Mouse (Mus musculus) neural tube, embryonic 12.5 days (tissue): ENCODE results near the gene Itga5. TPM values are rescaled to one million over a fixed set of nuclear protein-coding genes. Genes with fewer than 3 reads are reported as not detected.
A peak's percentile ranks its signal among the peaks of the same experiment; 100 is the strongest.

Experiments used
- ATAC-seq: fragments of 200-750 bp; cut with Nextera tagmentation; 2 replicates; pipeline ENCODE4 v1.8.0; 2017; ENCODE audit warnings: low read depth, mild to moderate bottlenecking, moderate TSS enrichment, moderate library complexity; ENCODE audit not compliant: low FRiP score
- H3K27ac ChIP-seq: fragments of 300-500 bp; sonication (generic); 2 replicates; pipeline ENCODE4 v1.5.1; 2016
- H3K27me3 ChIP-seq: fragments of 300-500 bp; sonication (generic); replicated peaks from 2 replicates; pipeline ENCODE4 v1.6.1; 2016; ENCODE audit warnings: mild to moderate bottlenecking
- H3K36me3 ChIP-seq: fragments of 300-500 bp; sonication (generic); 2 replicates; pipeline ENCODE4 v1.6.1; 2016; ENCODE audit warnings: mild to moderate bottlenecking
- H3K4me1 ChIP-seq: fragments of 300-500 bp; sonication (generic); 2 replicates; pipeline ENCODE4 v1.6.1; 2016
- H3K4me2 ChIP-seq: fragments of 300-500 bp; sonication (generic); replicated peaks from 2 replicates; pipeline ENCODE4 v1.6.1; 2016; ENCODE audit warnings: mild to moderate bottlenecking
- H3K4me3 ChIP-seq: fragments of 300-500 bp; sonication (generic); 2 replicates; pipeline ENCODE4 v1.5.1; 2016
- H3K9ac ChIP-seq: fragments of 300-500 bp; sonication (generic); 2 replicates; pipeline ENCODE4 v1.6.1; 2016; ENCODE audit warnings: mild to moderate bottlenecking
- H3K9me3 ChIP-seq: fragments of 300-500 bp; sonication (generic); 2 replicates; pipeline ENCODE4 v1.6.1; 2016; ENCODE audit warnings: mild to moderate bottlenecking
- WGBS: fragments of 180-500 bp; shearing (Covaris S2); methylation state at CpG from one replicate; pipeline ENCODE4 v1.1.7; 2016; 5-methylcytosine and 5-hydroxymethylcytosine counted together
- polyA plus RNA-seq: library from polyadenylated mRNA; unstranded; fragments of >200 nt; fragmentation: Nextera tagmentation; extraction: Ambion mirVana; gene quantifications from 2 replicates; pipeline ENCODE4 v1.2.1, GENCODE M21; 2016

Gene Itga5
- polyA plus RNA-seq, 1 experiment from 2014 or later = 19.9 TPM

GRCm38 (mm10) chr15:103302341-103303021 lies 64.1 kb downstream of the Itga5 start:
- Histone ChIP-seq H3K4me1 (peaks cover 93% of the 10 kb centered on the region), H3K36me3 (no peaks in the 10 kb centered on the region), H3K9me3 (no peaks in the 10 kb centered on the region), H3K27me3 (no peaks in the 10 kb centered on the region), H3K4me2 (peak overlapping the region; percentile 66), H3K9ac (peak overlapping the region; percentile 52; the same call in 1 of the 2 replicates), H3K4me3 (no peak overlapping the region), H3K27ac (peak overlapping the region; percentile 99)
- WGBS = 3% methylated on average over 6 of the region's 6 CpGs
- ATAC-seq = no peak

- WGBS = 15% methylated on average over 5 of the region's 5 CpGs
- Histone ChIP-seq H3K27ac (peak overlapping the region; percentile 99), H3K4me2 (peak overlapping the region; percentile 66), H3K9me3 (no peaks in the 10 kb centered on the region), H3K4me3 (0 out of 2 replicates have a peak overlapping the region, but pooled peaks have one; percentile 3), H3K9ac (peak overlapping the region; percentile 52), H3K27me3 (no peaks in the 10 kb centered on the region), H3K4me1 (peaks cover 95% of the 10 kb centered on the region), H3K36me3 (no peaks in the 10 kb centered on the region)
- no peak for ATAC-seq
Observed at GRCm38 (mm10) chr15:103301547-103302340, 64.8 kb downstream of the Itga5 start.

- H3K27ac ChIP-seq = peak overlapping the region; percentile 99
- H3K4me3 ChIP-seq = 0 out of 2 replicates have a peak overlapping the region, but pooled peaks have one; percentile 3
- H3K36me3 ChIP-seq = no peaks in the 10 kb centered on the region
- peaks cover 98% of the 10 kb centered on the region for H3K4me1 ChIP-seq
- peak overlapping the region; percentile 52 for H3K9ac ChIP-seq
- no peaks in the 10 kb centered on the region for H3K9me3 ChIP-seq
- ATAC-seq = 0 out of 2 replicates have a peak, but pooled peaks have one; percentile 7
- peak overlapping the region; percentile 66 for H3K4me2 ChIP-seq
- 8% methylated on average over 2 of the region's 2 CpGs for WGBS
- H3K27me3 ChIP-seq = no peaks in the 10 kb centered on the region
Observed at GRCm38 (mm10) chr15:103301046-103301445, 65.5 kb downstream of the Itga5 start.

- H3K4me2 ChIP-seq = peak overlapping the region; percentile 66
- peak; percentile 4; the same call in 1 of the 2 replicates for ATAC-seq
- no peaks in the 10 kb centered on the region for H3K27me3 ChIP-seq
- 0% methylated on average over 2 of the region's 2 CpGs for WGBS
- peak overlapping the region; percentile 99 for H3K27ac ChIP-seq
- 0 out of 2 replicates have a peak overlapping the region, but pooled peaks have one; percentile 3 for H3K4me3 ChIP-seq
- H3K9ac ChIP-seq = peak overlapping the region; percentile 52
- H3K9me3 ChIP-seq = no peaks in the 10 kb centered on the region
- H3K4me1 ChIP-seq = peaks cover 98% of the 10 kb centered on the region
- no peaks in the 10 kb centered on the region for H3K36me3 ChIP-seq
Observed at GRCm38 (mm10) chr15:103300560-103300959, 66.0 kb downstream of the Itga5 start.

GRCm38 (mm10) chr15:103300067-103300471 lies 66.5 kb downstream of the Itga5 start:
- Histone ChIP-seq H3K9ac (peak overlapping the region; percentile 52), H3K4me3 (peak overlapping the region; percentile 11; the same call in 1 of the 2 replicates), H3K27ac (peak overlapping the region; percentile 99), H3K27me3 (no peaks in the 10 kb centered on the region), H3K36me3 (no peaks in the 10 kb centered on the region), H3K4me2 (peak overlapping the region; percentile 66), H3K4me1 (peaks cover 98% of the 10 kb centered on the region), H3K9me3 (no peaks in the 10 kb centered on the region)
- ATAC-seq = peak; percentile 72
- 3% methylated on average over 18 of the region's 18 CpGs for WGBS

GRCm38 (mm10) chr15:103299644-103300043 lies 66.9 kb downstream of the Itga5 start:
- Histone ChIP-seq H3K9me3 (no peaks in the 10 kb centered on the region), H3K4me1 (peaks cover 95% of the 10 kb centered on the region), H3K4me3 (peak overlapping the region; percentile 11; the same call in 1 of the 2 replicates), H3K9ac (peak overlapping the region; percentile 52), H3K36me3 (no peaks in the 10 kb centered on the region), H3K27ac (peak overlapping the region; percentile 99), H3K4me2 (peak overlapping the region; percentile 66), H3K27me3 (no peaks in the 10 kb centered on the region)
- WGBS = 6% methylated on average over 8 of the region's 8 CpGs
- ATAC-seq = peak; percentile 1

- Histone ChIP-seq H3K36me3 (no peaks in the 10 kb centered on the region), H3K27me3 (no peaks in the 10 kb centered on the region), H3K9me3 (no peaks in the 10 kb centered on the region), H3K9ac (peak overlapping the region; percentile 52; the same call in 1 of the 2 replicates), H3K4me1 (peaks cover 89% of the 10 kb centered on the region), H3K4me3 (no peak overlapping the region), H3K4me2 (peak overlapping the region; percentile 66), H3K27ac (peak overlapping the region; percentile 99)
- no peak for ATAC-seq
- 57% methylated on average over 5 of the region's 5 CpGs for WGBS
Observed at GRCm38 (mm10) chr15:103298861-103299616, 67.5 kb downstream of the Itga5 start.

- peaks cover 7% of the 10 kb centered on the region for H3K36me3 ChIP-seq
- no peak overlapping the region; the same call in 1 of the 2 replicates for H3K4me3 ChIP-seq
- no peak for ATAC-seq
- peaks cover 79% of the 10 kb centered on the region for H3K4me1 ChIP-seq
- H3K27me3 ChIP-seq = no peaks in the 10 kb centered on the region
- WGBS = 32% methylated on average over 3 of the region's 3 CpGs
- H3K9me3 ChIP-seq = no peaks in the 10 kb centered on the region
- peak overlapping the region; percentile 99 for H3K27ac ChIP-seq
- peak overlapping the region; percentile 42 for H3K9ac ChIP-seq
- H3K4me2 ChIP-seq = peak overlapping the region; percentile 66
Observed at GRCm38 (mm10) chr15:103298026-103298425, 68.5 kb downstream of the Itga5 start.

- Histone ChIP-seq H3K9ac (no peak overlapping the region), H3K9me3 (no peaks in the 10 kb centered on the region), H3K4me1 (peaks cover 72% of the 10 kb centered on the region), H3K4me3 (no peak overlapping the region), H3K27me3 (no peaks in the 10 kb centered on the region), H3K36me3 (peaks cover 14% of the 10 kb centered on the region), H3K27ac (peak overlapping the region; percentile 99), H3K4me2 (peak overlapping the region; percentile 66)
- ATAC-seq = no peak
- WGBS = 20% methylated on average over 6 of the region's 6 CpGs
Observed at GRCm38 (mm10) chr15:103297313-103297712, 69.2 kb downstream of the Itga5 start.

GRCm38 (mm10) chr15:103295851-103296250 lies 70.7 kb downstream of the Itga5 start:
- H3K4me1 ChIP-seq = peaks cover 63% of the 10 kb centered on the region
- WGBS = 2% methylated on average over 5 of the region's 5 CpGs
- peak overlapping the region; percentile 44 for H3K9ac ChIP-seq

GRCm38 (mm10) chr15:103294649-103295048 lies 71.9 kb downstream of the Itga5 start:
- peaks cover 63% of the 10 kb centered on the region for H3K4me1 ChIP-seq
- H3K4me2 ChIP-seq = no peak overlapping the region
- WGBS = 81% methylated on average over 2 of the region's 2 CpGs
- no peak for ATAC-seq
- no peak overlapping the region for H3K4me3 ChIP-seq
- no peak overlapping the region for H3K27ac ChIP-seq
- peaks cover 28% of the 10 kb centered on the region for H3K36me3 ChIP-seq
- no peak overlapping the region for H3K9ac ChIP-seq
- no peaks in the 10 kb centered on the region for H3K27me3 ChIP-seq
- H3K9me3 ChIP-seq = no peaks in the 10 kb centered on the region

More at GRCm38 (mm10) chr15:103295851-103296250, 70.7 kb downstream of the Itga5 start:
- peak overlapping the region; percentile 43 for H3K27ac ChIP-seq
- H3K27me3 ChIP-seq = no peaks in the 10 kb centered on the region
- H3K9me3 ChIP-seq = no peaks in the 10 kb centered on the region
- H3K4me3 ChIP-seq = no peak overlapping the region
- 0 out of 2 replicates have a peak overlapping the region, but pooled peaks have one; percentile 9 for H3K4me2 ChIP-seq
- H3K36me3 ChIP-seq = peaks cover 27% of the 10 kb centered on the region
- no peak for ATAC-seq
